Mouse (Mus musculus): Measurements from ENCODE around the gene Zswim1. TPM values are rescaled to one million over a fixed set of nuclear protein-coding genes. Genes with fewer than 3 reads are reported as not detected.

The Zswim1 gene
- polyA plus RNA-seq (2012; rRNA removed; ENCODE audit: low replicate concordance) = 10.9 and 14.6 TPM in 2 replicates

DNA sequence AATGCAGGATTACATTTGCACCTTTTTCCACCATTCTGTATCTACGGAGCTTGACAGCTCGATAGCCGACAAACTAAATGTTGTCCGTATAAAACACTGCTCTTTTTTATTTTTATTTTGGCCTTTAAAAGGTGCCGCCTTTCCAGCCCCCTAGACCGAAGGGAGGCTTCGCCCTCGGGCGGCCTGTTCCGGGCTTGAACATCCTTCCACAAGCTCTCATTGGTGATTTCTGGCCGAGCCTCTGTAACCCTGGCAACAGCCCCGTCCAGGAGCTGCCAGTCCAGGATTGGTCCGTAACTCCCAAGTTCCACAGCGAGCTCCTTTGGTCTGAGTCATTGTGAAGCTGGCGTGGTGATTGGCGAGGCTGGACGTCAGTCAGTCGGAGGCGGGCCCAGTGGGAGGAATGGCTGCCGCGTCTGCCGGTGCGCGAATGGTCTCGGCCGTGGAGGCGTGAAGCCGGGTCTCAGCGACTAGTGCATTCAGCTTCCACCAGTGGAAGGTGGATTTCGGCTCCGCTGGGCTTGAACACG lies at the start of gene Zswim1:
Gene Zswim1, plus strand, starts transcription at position 51 of the 530 bp plus-strand sequence.

DNA sequence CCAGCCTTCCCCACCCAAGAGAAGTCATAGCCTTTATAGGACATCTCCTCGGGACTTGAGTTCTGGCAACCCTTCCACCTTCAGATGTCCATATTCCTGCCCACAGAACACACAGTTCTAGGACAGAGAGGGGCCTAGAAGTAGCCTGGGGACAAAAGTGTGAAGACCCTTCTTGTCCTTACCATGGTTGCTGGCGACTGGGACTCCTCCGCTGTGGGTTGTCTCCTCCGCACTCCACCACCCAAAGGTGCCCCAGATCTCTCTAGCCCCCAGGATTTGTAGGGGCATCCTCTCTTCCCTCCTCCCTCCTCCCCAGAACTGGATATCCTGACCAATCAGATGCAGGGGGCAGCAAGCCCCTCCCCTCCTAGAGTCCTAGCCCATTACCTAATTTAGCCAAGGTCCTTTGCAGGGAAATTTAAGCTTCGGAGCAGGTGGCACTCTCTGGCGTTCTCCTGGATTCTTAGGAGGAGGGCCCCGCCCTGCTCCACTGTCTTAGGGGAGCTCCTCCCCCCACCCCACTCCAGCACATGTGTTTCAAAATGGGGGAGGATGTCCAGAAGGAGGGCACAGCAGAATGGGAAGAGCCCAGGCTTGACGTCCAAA lies 42.9 kb upstream of the Zswim1 start, which contains the start of gene Tnnc2:
Gene Tnnc2, minus strand, starts transcription at position 487 of the 606 bp plus-strand sequence.

GRCm38 (mm10) chr2:164785481-164786387 lies 36.8 kb upstream of the Zswim1 start, which contains the start of gene Snx21:
Snx21 (plus strand) TSS chr2:164785823.

GRCm38 (mm10) chr2:164804533-164805331 lies 17.8 kb upstream of the Zswim1 start, which contains the start of the genes Acot8 and Zswim3:
Acot8 (minus strand) TSS chr2:164804882.
Zswim3 (plus strand) TSS chr2:164805098.

GRCm38 (mm10) chr2:164828437-164828836 lies 6.0 kb downstream of the Zswim1 start, which contains the start of gene Spata25:
Spata25 (minus strand) TSS chr2:164828537.

DNA sequence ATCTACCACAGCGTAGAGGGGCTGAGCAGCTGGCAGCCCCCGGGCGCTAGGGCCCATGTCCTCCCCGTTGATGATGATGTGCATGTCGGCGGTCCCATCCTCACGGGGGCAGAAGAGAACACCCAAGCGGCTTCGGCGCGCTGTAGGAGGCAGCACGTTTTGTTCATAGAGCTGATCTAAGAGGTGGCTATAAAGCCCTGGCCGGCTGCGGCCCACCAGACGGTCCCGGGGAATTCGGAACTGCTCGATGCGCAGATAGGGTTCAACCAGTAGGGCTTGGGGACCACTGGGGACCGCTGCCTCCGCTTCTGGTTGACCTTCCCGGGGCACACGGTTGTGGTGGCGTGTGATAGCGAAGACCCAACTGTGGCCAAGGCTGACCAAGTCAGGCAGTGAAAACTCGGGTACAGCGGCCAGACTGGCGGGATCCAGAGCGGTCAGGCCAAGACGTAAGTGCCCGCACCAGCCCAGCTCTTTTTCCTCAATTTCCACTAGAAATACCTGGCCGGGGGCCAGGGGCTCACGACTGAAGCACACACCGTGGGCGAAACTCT lies 10.3 kb downstream of the Zswim1 start, which contains the start of gene Ctsa:
Gene Ctsa, plus strand, starts transcription at position 126 of the 554 bp plus-strand sequence.

GRCm38 (mm10) chr2:164833314-164833959 lies 11.0 kb downstream of the Zswim1 start, which contains the start of gene Neurl2:
Neurl2 (minus strand) TSS chr2:164833456.

GRCm38 (mm10) chr2:164857101-164857821 lies 34.8 kb downstream of the Zswim1 start, which contains the start of gene Pltp:
Pltp (minus strand) TSS chr2:164857711.

Other genes starting within 250 kb of the Zswim1 start
- 0.57 TPM in 1 of 2 replicates, not detected in the other for gene Spint3, start 249.2 kb upstream of the Zswim1 start, polyA plus RNA-seq (2012; rRNA removed; ENCODE audit: low replicate concordance)
- gene Wfdc6a, start 237.2 kb upstream of the Zswim1 start, polyA plus RNA-seq (2012; rRNA removed; ENCODE audit: low replicate concordance) = 0.18 TPM in 1 of 2 replicates, not detected in the other
- 0.98 TPM in 1 of 2 replicates, not detected in the other for gene Eppin, start 229.1 kb upstream of the Zswim1 start, polyA plus RNA-seq (2012; rRNA removed; ENCODE audit: low replicate concordance)
- gene Wfdc6b, start 209.2 kb upstream of the Zswim1 start, polyA plus RNA-seq (2012; rRNA removed; ENCODE audit: low replicate concordance) = 0.24 TPM in 1 of 2 replicates, not detected in the other
- gene Wfdc8, start 209.1 kb upstream of the Zswim1 start, polyA plus RNA-seq (2012; rRNA removed; ENCODE audit: low replicate concordance) = 0.62 TPM in 1 of 2 replicates, not detected in the other
- gene Wfdc16, start 183.9 kb upstream of the Zswim1 start, polyA plus RNA-seq (2012; rRNA removed; ENCODE audit: low replicate concordance) = 0.76 TPM in 1 of 2 replicates, not detected in the other
- 1.4 and 18.5 TPM in 2 replicates for gene Wfdc10, start 166.6 kb upstream of the Zswim1 start, polyA plus RNA-seq (2012; rRNA removed; ENCODE audit: low replicate concordance)
- 0.30 TPM in 1 of 2 replicates, not detected in the other for gene Wfdc9, start 166.1 kb upstream of the Zswim1 start, polyA plus RNA-seq (2012; rRNA removed; ENCODE audit: low replicate concordance)
- not detected in 2 replicates for gene Wfdc11, start 148.6 kb upstream of the Zswim1 start, polyA plus RNA-seq (2012; rRNA removed; ENCODE audit: low replicate concordance)
- 0.11 and 2.3 TPM in 2 replicates for gene Wfdc13, start 137.6 kb upstream of the Zswim1 start, polyA plus RNA-seq (2012; rRNA removed; ENCODE audit: low replicate concordance)
- not detected in 2 replicates for gene Spint4, start 124.2 kb upstream of the Zswim1 start, polyA plus RNA-seq (2012; rRNA removed; ENCODE audit: low replicate concordance)
- not detected in 2 replicates for gene Spint5, start 107.4 kb upstream of the Zswim1 start, polyA plus RNA-seq (2012; rRNA removed; ENCODE audit: low replicate concordance)
- gene Wfdc3, start 76.8 kb upstream of the Zswim1 start, polyA plus RNA-seq (2012; rRNA removed; ENCODE audit: low replicate concordance) = 0.32 and 2.2 TPM in 2 replicates
- 17.5 and 56.8 TPM in 2 replicates for gene Dnttip1, start 76.7 kb upstream of the Zswim1 start, polyA plus RNA-seq (2012; rRNA removed; ENCODE audit: low replicate concordance)
- 17.6 and 48.9 TPM in 2 replicates for gene Ube2c, start 52.8 kb upstream of the Zswim1 start, polyA plus RNA-seq (2012; rRNA removed; ENCODE audit: low replicate concordance)
- 1.2 and 1.9 TPM in 2 replicates for gene Tnnc2, start 42.7 kb upstream of the Zswim1 start, polyA plus RNA-seq (2012; rRNA removed; ENCODE audit: low replicate concordance)
- 42.9 and 43.3 TPM in 2 replicates for gene Snx21, start 36.9 kb upstream of the Zswim1 start, polyA plus RNA-seq (2012; rRNA removed; ENCODE audit: low replicate concordance)
- 34.8 and 35.5 TPM in 2 replicates for gene Acot8, start 17.8 kb upstream of the Zswim1 start, polyA plus RNA-seq (2012; rRNA removed; ENCODE audit: low replicate concordance)
- gene Zswim3, start 17.6 kb upstream of the Zswim1 start, polyA plus RNA-seq (2012; rRNA removed; ENCODE audit: low replicate concordance) = 3.8 and 4.6 TPM in 2 replicates
- 0.16 and 0.33 TPM in 2 replicates for gene Spata25, start 5.9 kb downstream of the Zswim1 start, polyA plus RNA-seq (2012; rRNA removed; ENCODE audit: low replicate concordance)
- 400 and 457 TPM in 2 replicates for gene Ctsa, start 10.2 kb downstream of the Zswim1 start, polyA plus RNA-seq (2012; rRNA removed; ENCODE audit: low replicate concordance)
- gene Neurl2, start 10.8 kb downstream of the Zswim1 start, polyA plus RNA-seq (2012; rRNA removed; ENCODE audit: low replicate concordance) = 11.6 and 15.4 TPM in 2 replicates
- gene Pltp, start 35.0 kb downstream of the Zswim1 start, polyA plus RNA-seq (2012; rRNA removed; ENCODE audit: low replicate concordance) = 463 and 530 TPM in 2 replicates
- gene Pcif1, start 56.6 kb downstream of the Zswim1 start, polyA plus RNA-seq (2012; rRNA removed; ENCODE audit: low replicate concordance) = 33.5 and 43.1 TPM in 2 replicates
- gene Zfp335, start 89.1 kb downstream of the Zswim1 start, polyA plus RNA-seq (2012; rRNA removed; ENCODE audit: low replicate concordance) = 23.1 and 35.5 TPM in 2 replicates
- 7.3 and 28.2 TPM in 2 replicates for gene Mmp9, start 118.1 kb downstream of the Zswim1 start, polyA plus RNA-seq (2012; rRNA removed; ENCODE audit: low replicate concordance)
- 3.4 and 4.1 TPM in 2 replicates for gene Slc12a5, start 138.1 kb downstream of the Zswim1 start, polyA plus RNA-seq (2012; rRNA removed; ENCODE audit: low replicate concordance)
- gene Ncoa5, start 212.2 kb downstream of the Zswim1 start, polyA plus RNA-seq (2012; rRNA removed; ENCODE audit: low replicate concordance) = 20.5 and 46.5 TPM in 2 replicates
- gene Cd40, start 232.9 kb downstream of the Zswim1 start, polyA plus RNA-seq (2012; rRNA removed; ENCODE audit: low replicate concordance) = 8.3 and 10.2 TPM in 2 replicates